Mouse (Mus musculus): Measurements from ENCODE around the gene Coch.
"Not testable (repeated sequence)": the region's sequence is repeated elsewhere in the genome, so short reads cannot be mapped to it uniquely, and the experiment has no call there.

Gene Coch

GRCm38 (mm10) chr12:51641871-51642270 is 48.7 kb downstream of the Coch start:
- DNase-seq (ENCODE audit: low read depth) = peak; percentile 45

- not testable (repeated sequence) for DNase-seq (ENCODE audit: low read depth)
These were observed 56.3 kb downstream of the Coch start for GRCm38 (mm10) chr12:51649401-51649800.
